In genomic region chr9:111689680-111690483, GRCm38 (mm10) we compare ENCODE assay signal across 8 mouse cellular contexts. TPM values are rescaled to one million over a fixed set of nuclear protein-coding genes. Genes with fewer than 3 reads are reported as not detected.
DNase-seq lines count a peak whose midpoint lies in the region; ATAC-seq and TF ChIP-seq lines count a peak whose summit lies in the region.

Gene Stac (minus strand): TSS chr9:111690348.

- peak within 1 kb of the TSS; percentile 61 for H3K4me2 ChIP-seq in liver, embryonic 16.5 days (ENCODE audit: low read depth, low read length)

- ATAC-seq in liver, embryonic 16.5 days (ENCODE audit: low read depth) = no peak

- intact Hi-C loops in heart, postnatal 10 days (cut with DNase I) = no loop called here

- no peak for TF ChIP-seq POLR2A in testis, adult 2 months (IDR thresholded peaks at IDR 0.05; ENCODE audit: control insufficient read depth, low read depth, low read length)

- H3K27ac ChIP-seq in liver, embryonic 16.5 days (ENCODE audit: low read length) = no peak within 1 kb of the TSS
- no peak within 1 kb of the TSS for H3K27ac ChIP-seq in testis, adult 2 months (ENCODE audit: control insufficient read depth, insufficient read depth, low read depth, low read length)

- H3K36me3 ChIP-seq in liver, embryonic 16.5 days (ENCODE audit: control insufficient read depth, insufficient read depth) = no peaks in the 10 kb centered on the region
- H3K36me3 ChIP-seq in testis, adult 2 months (ENCODE audit: control insufficient read depth, insufficient read depth, low read length) = no peaks in the 10 kb centered on the region

- H3K9me3 ChIP-seq in liver, embryonic 16.5 days (replicated peaks; ENCODE audit: control insufficient read depth, low read length) = no peaks in the 10 kb centered on the region

- no peak within 1 kb of the TSS for H3K9ac ChIP-seq in liver, embryonic 16.5 days (ENCODE audit: low read depth, low read length)

- DNase-seq in cerebellum, postnatal 14 days = peak; percentile 26 to 35
- no peak for DNase-seq in cerebellum, adult 11 months
- DNase-seq in right cerebral cortex, postnatal 10 days (ENCODE audit: low spot score in 2 of 2) = peak; percentile 46 to 57
- no peak for DNase-seq in right cerebral cortex, adult 18-20 months
- peak; percentile 4 to 9 for DNase-seq in heart, postnatal 10 days
- DNase-seq in cerebellum, adult 9-10 months = no peak

- 4% methylated on average over 62 of the region's 64 CpGs for WGBS in liver, embryonic 16.5 days (ENCODE audit: insufficient replicate concordance)

- TF ChIP-seq CTCF in testis, adult 2 months (IDR thresholded peaks at IDR 0.05; ENCODE audit: control insufficient read depth, insufficient read depth, insufficient replicate concordance, low read depth, low read length) = no peak

- peak within 1 kb of the TSS; percentile 36 for H3K4me3 ChIP-seq in liver, embryonic 16.5 days (ENCODE audit: low read depth, low read length)
- peak within 1 kb of the TSS; percentile 60 for H3K4me3 ChIP-seq in testis, adult 2 months (ENCODE audit: control insufficient read depth, low read depth, low read length)

- peaks cover 19% of the 10 kb centered on the region for H3K27me3 ChIP-seq in liver, embryonic 16.5 days (ENCODE audit: control insufficient read depth, insufficient read depth, low read depth, low read length)
- peaks cover 5% of the 10 kb centered on the region; the same call in 1 of the 2 replicates for H3K27me3 ChIP-seq in testis, adult 2 months (ENCODE audit: control insufficient read depth, insufficient read depth, low read length)

- H3K4me1 ChIP-seq in liver, embryonic 16.5 days (ENCODE audit: control insufficient read depth, low read depth, low read length) = no peaks in the 10 kb centered on the region
- peaks cover 8% of the 10 kb centered on the region; the same call in 1 of the 2 replicates for H3K4me1 ChIP-seq in testis, adult 2 months (ENCODE audit: control insufficient read depth, insufficient read depth, low read length)

RNA-seq across cellular contexts. Expression of gene Stac, which starts in this region (rescaled TPM):
- total RNA-seq in heart, postnatal 10 days (2021) = 1 to 10 TPM in 1 of 2 experiments, under 1 TPM in 1; 0.77 to 1.2 TPM
- polyA plus RNA-seq in liver, embryonic 16.5 days (2015; fragmentation: Nextera tagmentation; extraction: Ambion mirVana) = 0.04 and 0.07 TPM in 2 replicates
- polyA plus RNA-seq in testis, adult 2 months (2012; rRNA removed) = 0.18 and 0.27 TPM in 2 replicates

Comparison
In these comparisons a context has a peak if more than half of its experiments do, and no peak if none do; other contexts are left out.
1. DNase-seq: peak in cerebellum, postnatal 14 days (2 of 2), right cerebral cortex, postnatal 10 days (2 of 2) and heart, postnatal 10 days (2 of 2); none in cerebellum, adult 11 months (single experiment), right cerebral cortex, adult 18-20 months (single experiment) and cerebellum, adult 9-10 months (single experiment).